Mouse (Mus musculus) cerebellum, adult 2 months (tissue): ENCODE measurements at regions not wholly inside any gene's neighbourhood (a gene's known extent, or its start where the extent isn't known, plus 50 kb on each side); places are given as distances from the start of the nearest gene placed in this dataset.

Experiments used
- CTCF ChIP-seq: fragments of 200-500 bp; IDR thresholded peaks from 2 replicates; pipeline ENCODE4 v1.5.1; 2011; ENCODE audit warnings: low read depth, mild to moderate bottlenecking, control low read depth, low read length, moderate library complexity, borderline replicate concordance; ENCODE audit not compliant: insufficient read depth
- POLR2A ChIP-seq: fragments of 200-500 bp; IDR thresholded peaks from 2 replicates; pipeline ENCODE4 v1.6.1; 2011; ENCODE audit warnings: low read length, control low read depth, borderline replicate concordance; ENCODE audit not compliant: insufficient read depth

DNA sequence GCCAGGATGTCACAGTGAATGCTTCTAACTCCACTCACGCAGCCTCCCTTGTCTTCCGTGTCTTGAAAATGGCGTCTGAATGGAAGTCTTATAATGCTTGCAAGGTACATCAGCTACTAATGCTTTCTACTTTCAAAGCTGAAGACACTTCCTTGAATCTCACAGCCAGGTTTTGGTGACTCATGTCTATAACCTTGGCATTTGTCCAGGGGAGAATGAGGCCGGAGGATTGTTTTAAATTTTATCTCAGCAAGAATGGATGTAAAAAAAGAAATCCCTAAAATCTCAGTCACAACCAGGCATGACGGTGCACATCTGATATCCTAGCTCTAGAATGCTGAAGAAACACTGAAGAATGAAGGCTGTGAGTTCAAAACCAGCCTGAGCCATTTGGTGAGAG lies 131.4 kb downstream of the Etnk1 start:
- TF ChIP-seq CTCF (no peak), POLR2A (no peak)
